Mouse (Mus musculus) thymus, postnatal 36 days (tissue): ENCODE data around the gene Atg14.
"Not testable (repeated sequence)": the region's sequence is repeated elsewhere in the genome, so short reads cannot be mapped to it uniquely, and the experiment has no call there.

Experiments used
- DNase-seq, 2 experiments: peaks; one replicate each; pipeline ENCODE4 v3.0.0; 2022; ENCODE audit warnings: mixed read lengths in 2 of 2

The Atg14 gene

GRCm38 (mm10) chr14:47570549-47570948, at the start of gene Atg14:
Gene Atg14 (minus strand): TSS chr14:47570649.
- not testable (repeated sequence) for DNase-seq

- DNase-seq = no peak
These were observed 48.4 kb upstream of the Atg14 start for GRCm38 (mm10) chr14:47618891-47619290.

GRCm38 (mm10) chr14:47613254-47613653, 42.8 kb upstream of the Atg14 start:
- DNase-seq = no peak

GRCm38 (mm10) chr14:47597942-47598388, 27.5 kb upstream of the Atg14 start:
- DNase-seq = peak; percentile 53 to 63

GRCm38 (mm10) chr14:47594426-47595103, 24.1 kb upstream of the Atg14 start:
- no peak for DNase-seq

- no peak for DNase-seq
These were observed 20.0 kb upstream of the Atg14 start for GRCm38 (mm10) chr14:47590391-47590975.

- DNase-seq = no peak
These were observed 19.0 kb upstream of the Atg14 start for GRCm38 (mm10) chr14:47589444-47589843.

GRCm38 (mm10) chr14:47584346-47584745, 13.9 kb upstream of the Atg14 start:
- DNase-seq = no peak

GRCm38 (mm10) chr14:47581681-47582080, 11.2 kb upstream of the Atg14 start:
- DNase-seq = no peak

GRCm38 (mm10) chr14:47581280-47581679, 10.8 kb upstream of the Atg14 start:
- DNase-seq = no peak

- DNase-seq = no peak
These were observed 7.6 kb upstream of the Atg14 start for GRCm38 (mm10) chr14:47578086-47578485.

GRCm38 (mm10) chr14:47576687-47577086, 6.2 kb upstream of the Atg14 start:
- no peak for DNase-seq

GRCm38 (mm10) chr14:47574721-47575120, 4.3 kb upstream of the Atg14 start:
- no peak for DNase-seq

GRCm38 (mm10) chr14:47572707-47573106, 2.3 kb upstream of the Atg14 start:
- DNase-seq = no peak

- DNase-seq = peak; percentile 71 to 76
These were observed 2.3 kb downstream of the Atg14 start for GRCm38 (mm10) chr14:47567962-47568652.

- no peak for DNase-seq
These were observed 7.3 kb downstream of the Atg14 start for GRCm38 (mm10) chr14:47563106-47563505.

GRCm38 (mm10) chr14:47562530-47562929, 7.9 kb downstream of the Atg14 start:
- DNase-seq = no peak

- no peak for DNase-seq
These were observed 9.7 kb downstream of the Atg14 start for GRCm38 (mm10) chr14:47560714-47561113.

GRCm38 (mm10) chr14:47555225-47555624, 15.2 kb downstream of the Atg14 start:
- no peak for DNase-seq

- DNase-seq = no peak
These were observed 16.2 kb downstream of the Atg14 start for GRCm38 (mm10) chr14:47554236-47554635.

GRCm38 (mm10) chr14:47553380-47553779, 17.1 kb downstream of the Atg14 start:
- DNase-seq = no peak

- no peak for DNase-seq
These were observed 18.8 kb downstream of the Atg14 start for GRCm38 (mm10) chr14:47551668-47552067.

- no peak for DNase-seq
These were observed 25.6 kb downstream of the Atg14 start for GRCm38 (mm10) chr14:47544877-47545276.

GRCm38 (mm10) chr14:47544286-47544685, 26.2 kb downstream of the Atg14 start:
- DNase-seq = no peak
